Mouse (Mus musculus) 3134 (cell line): Measurements from ENCODE around the gene Hoxa3.

Source experiments
- DNase-seq: peaks from one replicate; pipeline ENCODE4 v3.0.0-alpha.2; 2011; ENCODE audit warnings: low spot score; ENCODE audit not compliant: insufficient read length; ENCODE audit errors: extremely low read depth

The Hoxa3 gene

DNA sequence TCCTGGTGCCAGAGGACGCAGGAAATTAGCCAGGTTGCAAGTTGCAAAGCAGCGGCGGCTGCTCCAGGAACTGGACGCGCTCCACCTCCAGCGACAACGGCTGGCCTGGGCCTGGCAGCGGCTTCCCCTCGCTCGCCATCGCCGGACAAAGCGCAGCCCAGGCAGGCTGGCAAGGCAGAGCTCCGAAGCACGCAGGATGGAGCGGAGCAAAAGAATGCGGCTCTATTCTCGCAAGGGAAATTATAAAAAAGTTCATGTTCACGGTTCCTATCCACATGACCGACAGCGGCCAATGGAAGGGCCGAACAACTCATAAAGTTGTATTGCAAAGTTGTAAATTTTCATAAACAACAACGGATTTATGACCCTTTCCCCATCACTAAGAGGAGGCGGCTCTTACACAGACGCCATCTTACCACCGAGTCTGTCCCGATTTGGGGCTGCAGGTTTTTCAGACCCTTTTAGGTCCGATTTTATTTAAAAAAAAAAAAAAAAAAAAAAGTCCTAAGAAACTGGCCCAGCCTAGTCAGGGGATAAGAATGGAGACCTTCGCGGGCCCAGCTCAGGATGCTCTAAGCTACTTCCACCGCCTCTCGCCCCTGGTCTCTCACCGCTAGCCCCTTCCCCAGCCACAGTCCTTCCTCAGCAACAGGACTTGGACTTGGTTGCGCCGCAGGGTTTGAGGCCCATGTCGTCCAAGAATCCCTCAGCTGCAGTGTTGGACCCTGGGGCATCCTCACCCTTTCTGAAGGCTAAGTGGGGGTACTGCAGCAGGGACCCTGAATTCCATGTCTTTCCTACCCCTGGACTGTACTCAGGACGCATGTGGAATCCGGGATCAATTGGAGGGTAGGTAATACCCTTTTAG is at the start of gene Hoxa3, which contains the start of gene Gm28308:
Gene Hoxa3 (minus strand): TSS at position 218 of the 868 bp plus-strand sequence.
Gene Gm28308 (minus strand): TSS at position 221 of the 868 bp plus-strand sequence.
- peak; percentile 81 for DNase-seq

GRCm38 (mm10) chr6:52262463-52263320 is 49.6 kb upstream of the Hoxa3 start:
- DNase-seq = no peak

DNA sequence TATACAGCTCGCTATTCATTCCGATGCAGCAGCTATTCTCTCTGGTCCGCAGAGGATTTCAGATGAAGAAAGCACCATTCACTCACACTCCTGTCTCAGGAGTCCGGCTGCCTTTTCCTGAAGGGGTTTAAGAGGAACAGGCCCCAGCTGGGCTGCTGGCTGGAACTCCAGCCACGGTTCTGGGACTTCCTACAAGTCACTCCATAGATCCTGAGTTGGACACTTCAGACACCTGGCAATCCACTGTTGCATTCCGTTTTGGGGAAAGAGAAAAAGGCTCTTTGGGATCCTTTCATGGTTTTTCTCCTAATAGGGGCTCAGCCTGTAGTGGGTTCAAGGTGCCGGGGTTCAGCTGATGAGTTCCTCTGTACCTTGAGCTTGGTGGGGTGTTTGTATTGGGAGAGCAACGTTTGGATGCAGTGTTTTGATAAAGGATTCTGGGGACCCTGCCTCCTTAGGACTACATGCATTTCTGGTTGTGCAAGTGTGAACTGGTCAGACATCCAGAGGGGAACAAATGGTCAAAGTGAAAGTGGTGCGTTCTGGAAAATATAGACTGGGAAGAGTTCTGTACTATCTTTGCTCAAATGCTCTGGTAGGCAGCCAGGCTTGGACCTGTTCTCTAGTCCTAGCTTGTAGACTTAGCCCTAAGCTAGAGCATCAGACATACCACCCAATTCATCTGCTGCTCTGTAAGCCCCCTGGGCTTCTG is 48.8 kb upstream of the Hoxa3 start:
- no peak for DNase-seq

- no peak for DNase-seq
Measured at GRCm38 (mm10) chr6:52260654-52261575, 47.8 kb upstream of the Hoxa3 start, which contains the start of gene Hoxa13. Gene Hoxa13 (minus strand): TSS chr6:52260880.

DNA sequence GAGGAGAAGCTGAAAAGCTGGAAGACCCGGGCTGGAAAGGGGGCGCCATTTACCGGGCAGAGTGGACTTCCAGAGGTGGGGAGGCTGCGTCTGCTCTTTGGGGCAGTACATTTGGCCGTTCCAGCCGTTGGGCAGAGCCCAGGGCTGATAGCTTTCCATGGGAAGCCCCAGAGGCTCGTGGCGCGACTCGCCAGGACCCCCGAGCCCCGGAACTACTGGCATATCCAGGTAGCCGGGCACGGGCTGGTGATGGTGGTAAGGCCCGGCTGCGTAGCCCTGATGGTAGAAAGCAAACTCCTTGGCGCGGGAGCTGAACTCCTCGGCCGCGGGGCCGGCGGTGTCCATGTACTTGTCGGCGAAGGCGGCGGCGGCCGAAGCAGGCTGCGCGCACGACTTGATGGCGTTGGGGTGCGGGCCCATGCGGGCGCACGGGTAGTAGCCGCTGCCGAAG is 46.7 kb upstream of the Hoxa3 start:
- DNase-seq = no peak

DNA sequence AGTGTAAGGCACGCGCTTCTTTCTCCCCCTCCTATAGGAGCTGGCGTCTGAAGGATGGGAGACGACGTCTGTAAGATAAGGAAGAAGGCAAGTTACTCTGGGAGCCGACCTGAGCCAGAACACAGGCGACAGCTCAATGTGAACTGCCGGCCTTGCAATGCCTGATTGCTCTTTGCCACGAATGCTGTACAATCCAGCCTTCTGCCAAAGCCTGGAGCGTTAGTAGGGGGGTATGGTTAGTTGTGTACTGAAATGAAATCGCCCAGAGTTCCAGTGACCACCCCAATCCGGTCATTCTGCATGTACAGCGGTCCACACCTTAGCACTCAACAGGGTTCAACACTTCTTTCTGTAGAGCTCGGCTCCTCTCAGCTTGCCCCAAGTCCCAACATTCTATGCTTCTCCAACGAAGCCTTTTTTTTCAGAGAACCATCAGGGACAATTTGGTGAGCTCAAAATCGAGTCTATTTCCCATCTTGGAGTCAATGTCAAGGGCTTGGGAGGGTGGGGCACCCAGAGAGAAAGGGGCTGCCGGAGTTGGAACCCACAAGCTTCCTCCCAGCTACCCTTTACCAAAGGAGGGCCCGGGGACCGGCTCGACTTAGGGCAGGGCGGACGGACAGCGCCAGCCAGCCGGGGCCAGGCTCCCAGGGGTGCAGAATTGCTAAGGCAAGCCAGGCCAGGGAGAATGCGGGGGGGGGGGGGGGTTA is 46.1 kb upstream of the Hoxa3 start:
- DNase-seq = no peak

DNA sequence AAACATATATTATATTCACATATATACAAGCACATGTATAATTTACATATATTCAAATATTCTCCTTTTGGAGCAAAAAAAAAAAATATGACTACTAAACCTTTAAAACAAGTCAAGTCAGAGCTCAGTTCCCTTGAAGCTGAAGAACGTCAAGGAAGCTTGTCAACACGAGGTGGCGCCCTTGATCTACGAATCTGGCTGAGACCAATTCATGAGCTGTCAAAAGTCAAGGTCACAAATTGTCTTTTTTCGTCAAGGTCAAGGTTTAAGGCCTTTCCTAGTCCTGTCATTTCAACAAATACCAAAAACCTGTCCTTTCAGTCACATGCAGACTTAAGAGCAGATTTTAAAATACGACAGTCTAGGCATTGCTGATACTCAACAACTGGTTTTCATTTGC is 43.8 kb upstream of the Hoxa3 start:
- DNase-seq = no peak

DNA sequence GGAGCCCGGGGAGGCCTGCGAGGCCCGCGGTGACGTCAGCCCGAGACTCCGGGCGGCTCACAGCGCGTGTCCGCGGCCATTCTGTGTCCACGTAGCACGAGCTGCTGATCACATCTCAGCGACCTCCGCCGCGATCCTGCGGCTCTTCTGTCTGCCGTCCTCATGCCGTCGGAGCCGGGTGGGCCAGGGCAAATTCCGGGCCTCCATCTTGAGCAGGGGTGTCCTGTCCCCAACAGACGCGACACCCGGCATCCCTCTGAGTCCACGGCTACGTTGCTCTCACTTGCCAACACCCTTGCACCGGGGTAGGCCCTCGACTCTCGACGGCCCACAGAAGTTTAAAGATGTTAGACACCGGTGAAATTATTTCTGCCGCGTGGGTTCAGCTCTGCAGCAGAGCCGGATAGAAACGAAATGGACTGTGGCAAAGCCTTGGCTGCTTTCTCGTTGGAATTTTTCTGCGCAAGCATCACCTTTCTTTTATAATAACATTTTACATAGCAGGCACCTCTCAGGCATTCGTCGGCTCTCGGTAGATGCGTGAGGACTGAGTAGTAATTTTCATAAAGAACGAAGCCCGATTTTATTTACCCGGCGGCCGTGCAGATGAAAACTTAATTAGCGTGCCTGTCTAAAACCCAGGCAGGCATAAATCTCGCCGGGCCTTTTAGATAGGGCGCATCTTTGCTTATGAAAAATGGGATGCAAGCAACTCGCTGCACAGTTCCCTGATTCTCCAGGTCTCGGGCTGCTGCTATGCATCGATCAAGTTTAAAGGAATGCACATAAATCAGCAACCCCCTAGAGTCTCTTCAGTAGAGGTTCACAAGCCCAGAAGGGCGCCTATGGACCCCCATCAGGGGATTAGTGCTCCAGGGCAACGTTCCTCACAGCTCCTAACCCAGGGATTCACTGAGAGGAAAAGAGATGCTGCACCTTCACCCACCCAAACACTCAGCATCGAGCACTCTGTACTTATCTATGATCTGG is 40.7 kb upstream of the Hoxa3 start:
- DNase-seq = no peak

GRCm38 (mm10) chr6:52252775-52253376 is 39.7 kb upstream of the Hoxa3 start:
- no peak for DNase-seq

GRCm38 (mm10) chr6:52252016-52252774 is 39.1 kb upstream of the Hoxa3 start:
- no peak for DNase-seq

GRCm38 (mm10) chr6:52251177-52251879 is 38.2 kb upstream of the Hoxa3 start:
- DNase-seq = no peak

DNA sequence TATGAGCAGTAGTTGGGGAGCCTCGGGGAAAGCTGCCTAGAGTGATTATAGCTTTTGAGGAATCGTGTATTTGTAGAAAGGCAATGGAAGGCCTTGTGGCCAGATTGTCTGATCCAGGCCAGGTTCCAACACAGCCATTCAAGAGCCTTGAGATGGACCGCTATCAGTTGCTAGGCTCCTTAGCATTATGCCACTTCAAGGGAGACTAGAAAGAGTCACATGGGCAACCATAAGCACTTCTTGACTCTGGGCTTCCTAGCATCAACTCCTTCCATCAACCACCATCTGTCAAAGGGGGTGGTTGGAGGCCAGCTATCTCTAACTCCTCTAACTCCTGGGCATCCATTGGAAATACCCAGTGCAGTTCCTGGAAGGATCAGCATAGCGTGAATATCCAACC is 36.7 kb upstream of the Hoxa3 start:
- no peak for DNase-seq

DNA sequence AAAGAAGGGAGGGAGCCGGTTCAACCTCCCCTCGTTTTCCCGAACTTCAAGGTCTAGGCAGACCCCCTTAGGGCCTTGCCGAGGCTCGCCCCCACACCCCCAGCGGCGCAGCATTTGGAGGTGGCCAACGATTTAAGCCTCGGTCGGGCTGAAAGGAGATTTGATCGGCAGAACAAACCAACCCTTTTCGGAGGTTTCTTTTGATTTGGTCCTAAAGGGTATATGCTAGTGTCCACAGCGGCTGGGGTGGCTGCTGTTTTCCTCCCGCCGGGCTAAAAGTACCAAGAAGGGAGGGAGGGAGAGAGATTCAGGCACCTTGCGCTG is 36.2 kb upstream of the Hoxa3 start:
- no peak for DNase-seq

DNA sequence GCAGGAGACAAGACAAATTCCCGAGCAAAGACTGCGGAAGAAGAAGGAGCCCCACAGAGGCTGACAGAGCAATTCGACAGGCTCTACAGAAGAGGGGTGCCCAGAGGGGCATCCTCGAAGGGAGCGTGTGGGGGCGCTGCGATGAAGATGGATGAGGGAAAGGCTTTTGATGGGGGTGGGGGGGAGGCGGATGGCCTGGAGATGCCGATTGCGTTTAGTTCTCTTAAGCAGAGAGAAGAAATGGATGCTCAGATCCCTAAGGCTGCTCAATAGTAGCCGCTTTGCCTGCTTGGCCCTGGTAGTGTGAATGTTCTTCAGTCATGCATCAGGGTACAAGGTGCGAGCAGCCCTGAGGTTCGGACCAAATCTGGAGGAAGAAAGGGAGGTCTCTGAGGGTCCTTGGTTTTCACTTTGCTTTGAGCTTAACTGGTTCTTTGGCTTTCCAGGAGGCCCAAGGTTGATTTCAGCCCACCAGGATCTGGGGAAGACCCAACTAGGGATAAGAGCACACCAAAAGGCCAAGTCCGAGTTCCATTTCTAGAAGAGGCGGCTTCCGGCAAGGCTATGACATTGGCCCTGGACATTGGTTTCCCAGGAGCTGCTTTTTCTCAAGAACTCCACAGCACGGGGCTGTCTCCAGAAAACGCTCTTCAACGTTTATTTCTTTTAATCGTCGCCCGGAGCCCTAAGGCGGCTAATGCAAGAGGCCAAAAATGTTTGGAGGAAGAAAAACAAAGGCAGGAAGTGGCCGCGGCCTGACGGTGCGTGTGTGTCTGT is 35.7 kb upstream of the Hoxa3 start:
- DNase-seq = no peak

GRCm38 (mm10) chr6:52247766-52248637 is 34.9 kb upstream of the Hoxa3 start:
- DNase-seq = no peak
